Mouse (Mus musculus) frontal cortex, adult 2 months (tissue): Measurements from ENCODE around the gene Cplx2. TPM values are rescaled to one million over a fixed set of nuclear protein-coding genes. Genes with fewer than 3 reads are reported as not detected.
A peak's percentile ranks its signal among the peaks of the same experiment; 100 is the strongest.

ENCODE experiments used
- DNase-seq, 2 experiments: peaks; one replicate each; pipeline ENCODE4 v3.0.0; 2022; ENCODE audit warnings: low spot score in 1 of 2; ENCODE audit errors: extremely low spot score in 1 of 2
- polyA plus RNA-seq: library from polyadenylated mRNA; depleted of rRNA; stranded (reverse); fragments of >200 nt; gene quantifications from 2 replicates; pipeline ENCODE4 v1.2.3, GENCODE M21; 2012

The Cplx2 gene
- polyA plus RNA-seq, 1 experiment: 389 TPM

- DNase-seq: no peak
These were observed 29.5 kb downstream of the Cplx2 start for GRCm38 (mm10) chr13:54400565-54401179.

GRCm38 (mm10) chr13:54401180-54401569 lies 30.0 kb downstream of the Cplx2 start:
- no peak for DNase-seq

- no peak for DNase-seq
These were observed 31.2 kb downstream of the Cplx2 start for GRCm38 (mm10) chr13:54402346-54402745.

- no peak for DNase-seq
These were observed 32.3 kb downstream of the Cplx2 start for GRCm38 (mm10) chr13:54403224-54404070.

GRCm38 (mm10) chr13:54404205-54404604 lies 33.1 kb downstream of the Cplx2 start:
- DNase-seq: no peak

GRCm38 (mm10) chr13:54405805-54406204 lies 34.7 kb downstream of the Cplx2 start:
- peak in 1 of 2 experiments; percentile 37 for DNase-seq

GRCm38 (mm10) chr13:54411656-54412055 lies 40.5 kb downstream of the Cplx2 start:
- no peak for DNase-seq

GRCm38 (mm10) chr13:54412236-54412635 lies 41.1 kb downstream of the Cplx2 start:
- no peak for DNase-seq

GRCm38 (mm10) chr13:54412721-54413120 lies 41.6 kb downstream of the Cplx2 start:
- no peak for DNase-seq

GRCm38 (mm10) chr13:54415059-54415458 lies 43.9 kb downstream of the Cplx2 start:
- DNase-seq: no peak

GRCm38 (mm10) chr13:54418781-54419327 lies 47.7 kb downstream of the Cplx2 start:
- DNase-seq: peak in 1 of 2 experiments; percentile 25

- no peak for DNase-seq
These were observed 49.1 kb downstream of the Cplx2 start for GRCm38 (mm10) chr13:54420226-54420625.

GRCm38 (mm10) chr13:54425269-54425668 lies 54.1 kb downstream of the Cplx2 start:
- no peak for DNase-seq

- DNase-seq: no peak
These were observed 55.9 kb downstream of the Cplx2 start for GRCm38 (mm10) chr13:54426781-54427655.

GRCm38 (mm10) chr13:54428771-54429170 lies 57.6 kb downstream of the Cplx2 start:
- peak in 1 of 2 experiments; percentile 14 for DNase-seq

- no peak for DNase-seq
These were observed 58.9 kb downstream of the Cplx2 start for GRCm38 (mm10) chr13:54430051-54430450.

GRCm38 (mm10) chr13:54431161-54431560 lies 60.0 kb downstream of the Cplx2 start:
- DNase-seq: no peak
